Mouse (Mus musculus): ENCODE measurements around the gene Epb41l4b. TPM values are rescaled to one million over a fixed set of nuclear protein-coding genes. Genes with fewer than 3 reads are reported as not detected.

Gene Epb41l4b
- polyA plus RNA-seq, 1 experiment, result not detected

DNA sequence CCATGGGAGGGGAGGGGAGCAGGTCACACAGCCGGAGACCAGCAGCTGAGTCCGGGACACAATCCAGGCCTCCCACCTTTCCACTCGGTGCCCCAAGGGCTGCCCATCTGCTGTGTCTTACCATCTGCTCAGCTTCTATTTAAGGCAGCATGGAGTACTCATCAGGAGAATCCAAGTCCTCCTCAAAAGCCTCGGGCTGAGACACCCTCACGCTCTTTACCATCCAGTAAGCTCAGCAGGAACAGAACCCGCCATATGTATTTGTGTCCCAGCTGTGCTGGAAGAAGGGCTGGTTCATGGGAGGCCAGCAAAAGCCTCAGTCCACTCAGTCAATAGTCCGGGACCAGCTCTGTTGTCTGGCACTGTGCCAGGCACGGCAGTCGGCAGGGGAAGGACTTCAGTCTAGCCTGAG is 97.1 kb downstream of the Epb41l4b start:
- no peak overlapping the region for H3K27ac ChIP-seq (ENCODE audit: insufficient read depth, low read depth, low read length)
- peaks cover 7% of the 10 kb centered on the region; the same call in 1 of the 2 replicates for H3K4me1 ChIP-seq (ENCODE audit: control insufficient read depth, insufficient read depth, low read length)
- WGBS, result 59% methylated on average over 9 of the region's 9 CpGs
- no peak overlapping the region for H3K4me3 ChIP-seq (ENCODE audit: insufficient read depth, low read depth, low read length)
- no peak for TF ChIP-seq POLR2A (IDR thresholded peaks at IDR 0.05; ENCODE audit: insufficient read depth, low read depth, low read length)
- no peak for TF ChIP-seq CTCF (IDR thresholded peaks at IDR 0.05; ENCODE audit: insufficient read depth, low read depth, low read length)

DNA sequence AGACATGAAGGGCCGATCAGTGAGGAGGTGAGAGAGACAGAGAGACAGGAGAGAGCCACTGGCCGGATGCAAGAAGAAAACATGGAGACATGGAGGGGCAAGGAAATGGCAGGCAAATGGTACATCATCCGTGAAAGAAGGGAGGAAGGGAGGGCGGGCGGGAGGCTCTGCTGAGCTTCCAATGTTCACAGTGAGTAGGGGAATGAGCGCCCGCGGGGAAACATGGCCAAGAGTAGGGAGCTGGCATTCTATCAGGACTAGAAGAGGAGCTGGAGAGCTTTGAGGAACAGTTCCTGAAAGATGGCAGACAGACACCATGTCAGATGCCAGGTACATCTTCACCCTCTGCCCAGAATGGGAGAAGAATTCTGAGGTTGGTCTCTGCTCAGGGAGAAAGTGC is 99.6 kb downstream of the Epb41l4b start:
- Histone ChIP-seq H3K27ac (ENCODE audit: insufficient read depth, low read depth, low read length) (no peak overlapping the region), H3K4me1 (ENCODE audit: control insufficient read depth, insufficient read depth, low read length) (peaks cover 13% of the 10 kb centered on the region), H3K4me3 (ENCODE audit: insufficient read depth, low read depth, low read length) (no peak overlapping the region)
- TF ChIP-seq POLR2A (IDR thresholded peaks at IDR 0.05; ENCODE audit: insufficient read depth, low read depth, low read length) (no peak), CTCF (IDR thresholded peaks at IDR 0.05; ENCODE audit: insufficient read depth, low read depth, low read length) (no peak)
- 95% methylated on average over 8 of the region's 8 CpGs for WGBS

DNA sequence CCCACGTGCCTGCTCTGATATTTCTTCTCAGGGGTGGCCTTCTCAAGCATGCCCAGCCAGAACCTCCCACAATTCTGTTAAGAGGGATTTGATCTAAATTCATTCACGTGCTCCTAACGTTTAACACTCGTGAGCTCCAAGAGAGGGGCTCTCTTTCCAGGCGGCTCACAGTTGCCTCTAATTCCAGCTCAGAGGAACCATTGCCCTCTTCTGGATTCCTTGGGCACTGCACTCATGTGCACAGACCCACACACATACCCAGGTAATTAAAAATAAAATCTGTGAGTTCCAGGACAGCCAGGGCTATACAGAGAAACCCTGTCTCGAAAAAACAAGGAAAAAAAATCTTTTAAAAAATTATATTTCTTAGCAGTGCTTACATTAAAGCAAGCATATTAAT is 101.6 kb downstream of the Epb41l4b start:
- peaks cover 11% of the 10 kb centered on the region for H3K4me1 ChIP-seq (ENCODE audit: control insufficient read depth, insufficient read depth, low read length)
- WGBS, result 93% methylated on average over 6 of the region's 6 CpGs
- H3K27ac ChIP-seq (ENCODE audit: insufficient read depth, low read depth, low read length), result no peak overlapping the region
- H3K4me3 ChIP-seq (ENCODE audit: insufficient read depth, low read depth, low read length), result no peak overlapping the region
- TF ChIP-seq CTCF (IDR thresholded peaks at IDR 0.05; ENCODE audit: insufficient read depth, low read depth, low read length) (no peak), POLR2A (IDR thresholded peaks at IDR 0.05; ENCODE audit: insufficient read depth, low read depth, low read length) (no peak)

DNA sequence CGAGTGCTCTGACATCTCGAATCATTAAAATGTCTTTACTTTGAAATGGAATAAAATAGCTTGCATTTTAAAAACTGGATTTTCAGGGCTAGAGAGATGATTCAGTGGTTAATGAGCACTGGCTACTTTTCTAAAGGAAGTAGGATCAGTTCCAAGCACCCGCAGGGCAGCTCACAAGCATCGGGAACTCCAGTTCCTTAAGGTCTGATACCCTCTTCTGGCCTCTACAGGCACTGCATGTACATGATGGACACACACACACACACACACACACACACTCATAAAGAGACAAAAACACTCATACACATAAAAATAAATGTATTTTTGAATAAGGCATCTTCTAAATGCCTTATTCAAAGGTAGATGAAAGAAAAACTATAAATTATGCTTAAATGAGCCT is 102.0 kb downstream of the Epb41l4b start:
- TF ChIP-seq POLR2A (IDR thresholded peaks at IDR 0.05; ENCODE audit: insufficient read depth, low read depth, low read length), result no peak
- no peak for TF ChIP-seq CTCF (IDR thresholded peaks at IDR 0.05; ENCODE audit: insufficient read depth, low read depth, low read length)
- 84% methylated on average over 4 of the region's 4 CpGs for WGBS
- H3K4me3 ChIP-seq (ENCODE audit: insufficient read depth, low read depth, low read length), result no peak overlapping the region
- H3K4me1 ChIP-seq (ENCODE audit: control insufficient read depth, insufficient read depth, low read length), result peaks cover 9% of the 10 kb centered on the region
- H3K27ac ChIP-seq (ENCODE audit: insufficient read depth, low read depth, low read length), result no peak overlapping the region

DNA sequence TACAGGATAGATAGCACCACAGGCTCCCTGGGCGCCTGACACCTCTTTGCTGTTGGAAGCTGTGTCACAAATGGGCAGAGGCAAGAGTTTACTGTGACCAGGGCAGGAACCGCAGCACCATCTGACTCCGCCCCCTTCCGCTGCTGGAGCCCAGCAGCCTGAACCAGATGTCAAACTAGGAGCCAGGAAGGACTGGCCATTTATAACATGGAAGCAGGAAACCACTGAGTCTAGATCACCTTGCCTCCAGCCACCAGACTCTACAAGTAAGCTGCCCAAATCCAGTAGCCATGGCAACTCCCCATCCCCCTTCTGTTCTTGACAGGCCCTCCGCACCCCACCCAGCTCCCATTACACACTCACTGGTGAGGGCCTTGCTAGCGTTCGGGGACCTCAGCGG is 102.8 kb downstream of the Epb41l4b start:
- TF ChIP-seq POLR2A (IDR thresholded peaks at IDR 0.05; ENCODE audit: insufficient read depth, low read depth, low read length), result no peak
- TF ChIP-seq CTCF (IDR thresholded peaks at IDR 0.05; ENCODE audit: insufficient read depth, low read depth, low read length), result no peak
- H3K27ac ChIP-seq (ENCODE audit: insufficient read depth, low read depth, low read length), result no peak overlapping the region
- WGBS, result 92% methylated on average over 8 of the region's 8 CpGs
- H3K4me1 ChIP-seq (ENCODE audit: control insufficient read depth, insufficient read depth, low read length), result peaks cover 7% of the 10 kb centered on the region
- no peak overlapping the region for H3K4me3 ChIP-seq (ENCODE audit: insufficient read depth, low read depth, low read length)

DNA sequence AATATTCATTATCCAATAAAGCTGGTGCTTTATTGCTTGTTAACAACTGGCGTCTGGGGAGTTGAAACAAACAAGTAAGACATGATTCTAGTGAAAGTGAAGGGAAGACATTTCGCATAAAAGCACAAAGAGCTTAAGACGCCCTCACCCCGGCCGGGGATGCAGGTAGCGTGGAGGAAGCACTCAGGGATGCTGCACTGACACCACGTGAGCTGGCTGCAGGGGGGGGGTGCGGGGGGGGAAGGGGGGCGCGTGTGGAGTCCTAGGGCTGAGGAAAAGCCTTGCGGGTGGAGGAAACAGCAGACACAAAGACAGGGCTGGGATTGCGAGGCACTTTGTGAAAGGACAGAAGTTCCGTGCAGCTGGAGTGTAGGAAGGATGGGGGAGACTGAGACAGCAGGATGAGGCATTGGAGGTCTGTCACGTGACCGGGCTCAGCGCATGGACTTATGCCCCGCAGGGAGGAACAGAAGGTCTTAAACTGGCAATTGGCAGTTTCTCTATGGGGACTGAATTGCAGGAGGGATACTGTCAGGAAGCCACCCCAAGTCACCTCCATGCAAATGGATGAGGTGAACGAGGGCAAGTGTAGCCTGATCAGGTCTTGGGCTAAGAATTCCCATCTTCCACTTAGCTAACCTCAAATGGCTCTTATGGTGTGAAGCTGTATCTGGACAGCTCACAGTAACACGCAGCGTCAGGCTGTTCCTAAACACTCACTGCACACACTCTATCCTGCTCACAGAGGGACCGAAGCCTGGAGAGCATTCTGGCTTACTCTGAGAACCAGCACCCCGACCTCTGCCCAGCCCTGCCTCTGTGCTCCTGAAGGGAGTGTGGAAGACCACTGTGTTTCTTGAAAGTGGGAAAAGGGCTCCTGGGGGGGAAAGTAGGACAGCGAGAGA is 103.9 kb downstream of the Epb41l4b start:
- WGBS, result 12% methylated on average over 22 of the region's 23 CpGs
- H3K4me3 ChIP-seq (ENCODE audit: insufficient read depth, low read depth, low read length), result peak overlapping the region; percentile 11; the same call in 1 of the 2 replicates
- no peak overlapping the region for H3K27ac ChIP-seq (ENCODE audit: insufficient read depth, low read depth, low read length)
- no peak for TF ChIP-seq POLR2A (IDR thresholded peaks at IDR 0.05; ENCODE audit: insufficient read depth, low read depth, low read length)
- TF ChIP-seq CTCF (IDR thresholded peaks at IDR 0.05; ENCODE audit: insufficient read depth, low read depth, low read length), result no peak
- H3K4me1 ChIP-seq (ENCODE audit: control insufficient read depth, insufficient read depth, low read length), result peaks cover 7% of the 10 kb centered on the region

DNA sequence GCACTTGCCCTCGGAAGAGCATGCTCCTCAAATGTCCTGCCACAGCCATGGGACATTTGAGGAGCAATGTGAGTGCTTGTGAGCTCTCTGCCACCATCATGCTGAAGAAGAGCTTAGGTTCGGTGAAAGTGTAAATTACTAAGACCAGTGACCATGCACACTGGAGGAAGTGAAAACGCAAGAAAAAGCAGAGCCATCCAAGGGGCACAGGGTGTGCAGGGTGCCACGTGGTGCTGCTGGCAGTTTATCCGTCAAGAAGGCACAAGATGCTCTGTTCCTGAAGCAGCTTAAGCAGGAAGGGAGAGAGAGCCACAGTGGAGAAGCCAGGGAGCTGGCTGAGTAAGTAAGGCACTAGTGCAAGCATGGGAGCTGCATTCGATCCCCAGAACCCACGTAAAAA is 105.7 kb downstream of the Epb41l4b start:
- 82% methylated on average over 7 of the region's 7 CpGs for whole genome bisulfite sequencing
- Histone ChIP-seq H3K27ac (ENCODE audit: insufficient read depth, low read depth, low read length) (no peak overlapping the region), H3K4me1 (ENCODE audit: control insufficient read depth, insufficient read depth, low read length) (peaks cover 7% of the 10 kb centered on the region), H3K4me3 (ENCODE audit: insufficient read depth, low read depth, low read length) (no peak overlapping the region)
- no peak for TF ChIP-seq POLR2A (IDR thresholded peaks at IDR 0.05; ENCODE audit: insufficient read depth, low read depth, low read length)
- TF ChIP-seq CTCF (IDR thresholded peaks at IDR 0.05; ENCODE audit: insufficient read depth, low read depth, low read length), result no peak

DNA sequence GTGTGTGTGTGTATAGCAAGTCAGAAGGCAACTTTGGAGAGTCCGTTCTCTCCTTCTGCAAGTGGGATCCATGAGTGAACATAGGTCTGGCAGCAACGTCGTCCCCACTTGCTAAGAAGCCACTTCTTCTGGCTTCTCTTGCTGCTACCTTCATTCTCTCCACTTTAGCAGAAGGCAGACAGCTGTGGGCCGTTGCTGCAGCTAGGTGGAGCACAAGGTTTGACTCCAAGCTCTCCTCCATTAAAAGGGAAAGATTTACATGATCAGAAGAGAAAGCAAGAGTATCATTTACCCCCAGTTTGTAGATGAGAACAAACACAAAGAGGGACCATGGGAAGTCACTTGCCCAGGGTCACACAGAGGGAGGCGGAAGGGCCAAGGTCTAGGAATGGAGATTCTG is 109.1 kb downstream of the Epb41l4b start:
- Histone ChIP-seq H3K27ac (ENCODE audit: insufficient read depth, low read depth, low read length) (no peak overlapping the region), H3K4me3 (ENCODE audit: insufficient read depth, low read depth, low read length) (no peak overlapping the region), H3K4me1 (ENCODE audit: control insufficient read depth, insufficient read depth, low read length) (no peaks in the 10 kb centered on the region)
- WGBS, result 79% methylated on average over 5 of the region's 5 CpGs
- TF ChIP-seq CTCF (IDR thresholded peaks at IDR 0.05; ENCODE audit: insufficient read depth, low read depth, low read length), result no peak
- no peak for TF ChIP-seq POLR2A (IDR thresholded peaks at IDR 0.05; ENCODE audit: insufficient read depth, low read depth, low read length)

DNA sequence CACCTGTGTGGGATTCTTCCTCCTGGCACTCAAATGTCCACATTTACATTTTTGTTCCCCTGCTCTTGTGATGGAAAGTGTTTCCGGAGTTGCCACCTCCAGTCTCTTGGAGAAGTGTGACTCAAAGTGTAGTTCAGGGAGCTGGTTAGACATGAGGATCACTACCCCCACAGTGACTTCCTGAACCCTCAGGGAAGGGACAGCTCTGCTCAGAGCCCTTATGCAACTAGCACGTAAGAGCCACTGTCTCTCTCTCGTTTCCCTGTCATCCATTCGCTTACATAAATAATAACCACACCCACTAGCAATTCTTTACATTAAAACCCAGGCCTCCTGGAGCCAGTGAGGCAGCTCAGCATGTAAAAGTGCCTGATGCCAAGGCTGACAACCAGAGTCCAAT is 111.8 kb downstream of the Epb41l4b start:
- H3K4me3 ChIP-seq (ENCODE audit: insufficient read depth, low read depth, low read length), result no peak overlapping the region
- no peak overlapping the region for H3K27ac ChIP-seq (ENCODE audit: insufficient read depth, low read depth, low read length)
- WGBS, result 75% methylated on average over 4 of the region's 4 CpGs
- TF ChIP-seq CTCF (IDR thresholded peaks at IDR 0.05; ENCODE audit: insufficient read depth, low read depth, low read length) (no peak), POLR2A (IDR thresholded peaks at IDR 0.05; ENCODE audit: insufficient read depth, low read depth, low read length) (no peak)
- H3K4me1 ChIP-seq (ENCODE audit: control insufficient read depth, insufficient read depth, low read length), result peaks cover 5% of the 10 kb centered on the region

Measured in olfactory bulb, adult 2 months (tissue).